8 mouse cellular contexts compared by ENCODE assay signal in the genomic region with DNA sequence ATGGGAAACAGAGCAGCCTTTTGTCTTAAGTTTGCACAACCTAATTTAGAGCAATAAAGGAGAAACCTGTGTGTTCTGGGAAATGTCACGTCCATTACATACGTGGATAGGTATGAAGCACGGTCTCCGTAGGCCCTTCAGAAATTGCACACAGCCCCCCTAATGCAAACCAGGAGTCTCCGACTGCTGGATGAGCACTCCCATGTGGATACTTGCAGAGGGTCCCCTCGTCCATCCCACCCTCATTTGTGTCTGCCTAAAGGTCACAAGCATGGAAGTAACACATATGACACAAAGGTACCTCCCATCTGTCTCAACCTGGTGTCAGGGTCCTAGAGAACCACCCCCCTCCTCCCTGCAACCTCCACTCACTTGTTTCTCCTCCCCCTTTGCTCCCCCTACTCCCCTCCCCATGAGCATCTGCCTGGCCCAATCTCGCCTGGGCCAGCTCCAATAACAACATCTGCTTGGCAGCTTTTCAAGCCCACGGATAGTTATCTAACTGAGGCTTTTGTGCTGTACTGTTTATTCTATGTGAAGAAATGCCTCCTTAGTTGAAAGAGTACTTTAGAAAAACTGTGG.
DNase-seq lines count a peak whose midpoint lies in the region; ATAC-seq and TF ChIP-seq lines count a peak whose summit lies in the region.

No protein-coding gene starts in this region.

- H3K36me3 ChIP-seq in embryonic facial prominence, embryonic 14.5 days (ENCODE audit: control insufficient read depth, insufficient read depth, low read length), result no peaks in the 10 kb centered on the region
- H3K36me3 ChIP-seq in heart, embryonic 14.5 days (ENCODE audit: control insufficient read depth, insufficient read depth, low read length), result 0 out of 2 replicates have a peak, but pooled peaks cover 2% of the 10 kb centered on the region
- no peaks in the 10 kb centered on the region for H3K36me3 ChIP-seq in kidney, postnatal 0 days (ENCODE audit: insufficient read depth, low read length)
- no peaks in the 10 kb centered on the region for H3K36me3 ChIP-seq in stomach, embryonic 15.5 days

- H3K4me3 ChIP-seq in embryonic facial prominence, embryonic 14.5 days (ENCODE audit: low read depth, low read length), result no peak overlapping the region
- H3K4me3 ChIP-seq in heart, embryonic 14.5 days (ENCODE audit: control insufficient read depth in 1 of 2, insufficient read depth in 1 of 2, low read depth in 1 of 2, low read length in 2 of 2), result no peak overlapping the region
- no peak overlapping the region for H3K4me3 ChIP-seq in kidney, postnatal 0 days (replicated peaks; ENCODE audit: low read depth, low read length)
- no peak overlapping the region for H3K4me3 ChIP-seq in stomach, embryonic 15.5 days (replicated peaks)

- DNase-seq in layer of hippocampus, adult 11-12 months (ENCODE audit: low spot score), result peak; percentile 62
- DNase-seq in layer of hippocampus, adult 9-10 months (ENCODE audit: low spot score), result no peak
- DNase-seq in embryonic facial prominence, embryonic 14.5 days (ENCODE audit: low spot score), result peak; percentile 92
- peak; percentile 69 for DNase-seq in kidney, postnatal 0 days (ENCODE audit: low spot score)
- peak; percentile 80 for DNase-seq in lung, postnatal 36 days
- no peak for DNase-seq in yolk sac, embryonic 10.5 days (ENCODE audit: low spot score)

- no peak overlapping the region for H3K9ac ChIP-seq in embryonic facial prominence, embryonic 14.5 days (ENCODE audit: low read depth, low read length)
- no peak overlapping the region for H3K9ac ChIP-seq in heart, embryonic 14.5 days (ENCODE audit: low read length)
- H3K9ac ChIP-seq in kidney, postnatal 0 days (ENCODE audit: low read depth, low read length), result no peak overlapping the region
- no peak overlapping the region for H3K9ac ChIP-seq in stomach, embryonic 15.5 days

- 16% methylated on average over 8 of the region's 8 CpGs for WGBS in embryonic facial prominence, embryonic 14.5 days
- WGBS in heart, embryonic 14.5 days, result 22% methylated on average over 8 of the region's 8 CpGs
- 44% methylated on average over 8 of the region's 8 CpGs for WGBS in kidney, postnatal 0 days
- WGBS in stomach, embryonic 15.5 days, result 35% methylated on average over 8 of the region's 8 CpGs

- no peaks in the 10 kb centered on the region for H3K27me3 ChIP-seq in embryonic facial prominence, embryonic 14.5 days (replicated peaks; ENCODE audit: control insufficient read depth, insufficient read depth, low read length)
- H3K27me3 ChIP-seq in heart, embryonic 14.5 days (ENCODE audit: control insufficient read depth, insufficient read depth, low read length), result no peaks in the 10 kb centered on the region
- H3K27me3 ChIP-seq in kidney, postnatal 0 days (ENCODE audit: insufficient read depth, low read length), result no peaks in the 10 kb centered on the region
- H3K27me3 ChIP-seq in stomach, embryonic 15.5 days (replicated peaks), result no peaks in the 10 kb centered on the region

- ATAC-seq in embryonic facial prominence, embryonic 14.5 days (ENCODE audit: low read depth), result peak; percentile 70
- peak; percentile 18; the same call in 1 of the 2 replicates for ATAC-seq in heart, embryonic 14.5 days (ENCODE audit: insufficient number of reproducible peaks, insufficient read depth, low FRiP score, low read depth)
- ATAC-seq in kidney, postnatal 0 days (replicated peaks; ENCODE audit: low FRiP score, low read depth), result no peak
- ATAC-seq in stomach, embryonic 15.5 days (ENCODE audit: insufficient read depth, low FRiP score, low read depth), result peak; percentile 42

- H3K4me1 ChIP-seq in embryonic facial prominence, embryonic 14.5 days (ENCODE audit: control insufficient read depth, insufficient read depth, low read length), result peaks cover 59% of the 10 kb centered on the region
- peaks cover 26 to 81% of the 10 kb centered on the region in 2 experiments for H3K4me1 ChIP-seq in heart, embryonic 14.5 days (ENCODE audit: control insufficient read depth in 2 of 2, insufficient read depth in 2 of 2, low read length in 2 of 2)
- peaks cover 13% of the 10 kb centered on the region for H3K4me1 ChIP-seq in kidney, postnatal 0 days (replicated peaks; ENCODE audit: insufficient read depth, low read length)
- H3K4me1 ChIP-seq in stomach, embryonic 15.5 days, result peaks cover 32% of the 10 kb centered on the region

- no peak for TF ChIP-seq CTCF in kidney, postnatal 0 days (IDR thresholded peaks at IDR 0.05; ENCODE audit: low read depth)

- peak overlapping the region; percentile 42 for H3K4me2 ChIP-seq in embryonic facial prominence, embryonic 14.5 days (ENCODE audit: low read depth, low read length)
- H3K4me2 ChIP-seq in heart, embryonic 14.5 days (ENCODE audit: low read length), result peak overlapping the region; percentile 11
- H3K4me2 ChIP-seq in kidney, postnatal 0 days (ENCODE audit: low read length), result no peak overlapping the region
- H3K4me2 ChIP-seq in stomach, embryonic 15.5 days, result no peak overlapping the region

- no peaks in the 10 kb centered on the region for H3K9me3 ChIP-seq in embryonic facial prominence, embryonic 14.5 days (ENCODE audit: control insufficient read depth, low read length)
- H3K9me3 ChIP-seq in heart, embryonic 14.5 days (ENCODE audit: control insufficient read depth, low read length), result no peaks in the 10 kb centered on the region
- no peaks in the 10 kb centered on the region for H3K9me3 ChIP-seq in kidney, postnatal 0 days (replicated peaks; ENCODE audit: low read length)
- H3K9me3 ChIP-seq in stomach, embryonic 15.5 days, result no peaks in the 10 kb centered on the region

- H3K27ac ChIP-seq in embryonic facial prominence, embryonic 14.5 days (replicated peaks; ENCODE audit: low read depth, low read length), result peak overlapping the region; percentile 65
- peak overlapping the region; percentile 37 to 64; a peak in 3 of 4 replicates for H3K27ac ChIP-seq in heart, embryonic 14.5 days (replicated peaks in 1 of 2; ENCODE audit: control insufficient read depth in 1 of 2, insufficient read depth in 1 of 2, low read depth in 2 of 2, low read length in 2 of 2)
- 0 out of 2 replicates have a peak overlapping the region, but pooled peaks have one; percentile 27 for H3K27ac ChIP-seq in kidney, postnatal 0 days
- H3K27ac ChIP-seq in stomach, embryonic 15.5 days, result peak overlapping the region; percentile 70; the same call in 1 of the 2 replicates

Comparison
In these comparisons a context has a peak if more than half of its experiments do, and no peak if none do; other contexts are left out.
1. DNase-seq: peak in layer of hippocampus, adult 11-12 months (single experiment), embryonic facial prominence, embryonic 14.5 days (single experiment), kidney, postnatal 0 days (single experiment) and lung, postnatal 36 days (single experiment); none in layer of hippocampus, adult 9-10 months (single experiment) and yolk sac, embryonic 10.5 days (single experiment).
2. H3K4me2 ChIP-seq: peak in embryonic facial prominence, embryonic 14.5 days (single experiment) and heart, embryonic 14.5 days (single experiment); none in kidney, postnatal 0 days (single experiment) and stomach, embryonic 15.5 days (single experiment).
3. Peak in every context shown above with its lines, with median percentiles within 50 percentile points of each other: H3K27ac ChIP-seq.